Mouse (Mus musculus) layer of hippocampus, postnatal 25 days (tissue): Measurements from ENCODE around the gene Usb1. TPM values are rescaled to one million over a fixed set of nuclear protein-coding genes. Genes with fewer than 3 reads are reported as not detected.

Experiments used
- total RNA-seq, 2 experiments: library from RNA; stranded (reverse); gene quantifications; 2 replicates each; pipeline ENCODE4 v1.2.3; 2021

Usb1 gene
- total RNA-seq, 2 experiments from 2014 or later, result 13.7 to 15.0 TPM

Other genes with a start within 250 kb of the Usb1 start
- 10 to 100 TPM; 54.2 to 63.7 TPM for gene Kifc3, start 129.5 kb upstream of the Usb1 start, total RNA-seq
- 1 to 10 TPM in 1 of 2 experiments, under 1 TPM in 1; 0.86 to 1.1 TPM for gene Cngb1, start 25.7 kb upstream of the Usb1 start, total RNA-seq
- gene Tepp, start 21.7 kb upstream of the Usb1 start, total RNA-seq, result not detected
- gene Zfp319, start 334 bp upstream of the Usb1 start, total RNA-seq, result 10 to 100 TPM; 15.9 to 17.4 TPM
- 10 to 100 TPM; 22.4 to 26.0 TPM for gene Mmp15, start 20.0 kb downstream of the Usb1 start, total RNA-seq
- 10 to 100 TPM; 57.6 to 63.5 TPM for gene Cfap20, start 102.6 kb downstream of the Usb1 start, total RNA-seq
- 10 to 100 TPM; 69.8 to 70.5 TPM for gene Csnk2a2, start 157.8 kb downstream of the Usb1 start, total RNA-seq
- 1 to 10 TPM in 1 of 2 experiments, under 1 TPM in 1; 0.94 to 1.3 TPM for gene Ccdc113, start 201.8 kb downstream of the Usb1 start, total RNA-seq
- not detected for gene Prss54, start 244.1 kb downstream of the Usb1 start, total RNA-seq